Mouse (Mus musculus) layer of hippocampus, adult 2 months (tissue): ENCODE data around the gene Olfr424. TPM values are rescaled to one million over a fixed set of nuclear protein-coding genes. Genes with fewer than 3 reads are reported as not detected.
A peak's percentile ranks its signal among the peaks of the same experiment; 100 is the strongest.

Source experiments
- DNase-seq, 2 experiments: peaks; one replicate each; pipeline ENCODE4 v3.0.0; 2022; ENCODE audit warnings: low spot score in 2 of 2
- H3K27ac ChIP-seq: fragments of 200-600 bp; 2 replicates; pipeline ENCODE4 v1.8.1; 2022
- H3K4me3 ChIP-seq: fragments of 200-600 bp; 2 replicates; pipeline ENCODE4 v1.8.1; 2022; ENCODE audit warnings: mild to moderate bottlenecking
- CTCF ChIP-seq: fragments of 200-600 bp; conservative IDR thresholded peaks from 2 replicates; pipeline ENCODE4 v1.8.1; 2022; ENCODE audit warnings: antibody characterized with exemption, mild to moderate bottlenecking, moderate library complexity
- long read RNA-seq, 2 experiments: library from polyadenylated mRNA; stranded (forward); transcript quantifications; one replicate each; pipeline ENCODE4 v2.0.0; 2021; ENCODE audit warnings: borderline mapping rate in 2 of 2
- total RNA-seq, 2 experiments: library from RNA; stranded (reverse); gene quantifications; 2 replicates each; pipeline ENCODE4 v1.2.3; 2021

Gene Olfr424
- total RNA-seq: not detected
- long read RNA-seq, experiment 1: 0 reads
- long read RNA-seq, experiment 2: 0 reads

- no peak for DNase-seq
- H3K4me3 ChIP-seq: no peak within 1 kb of the TSS
- no peak for TF ChIP-seq CTCF
- H3K27ac ChIP-seq: no peak within 1 kb of the TSS
Observed at GRCm38 (mm10) chr1:174131217-174131616, at the start of gene Olfr424. TSS of gene Olfr424 (plus strand) at chr1:174131517.

DNA sequence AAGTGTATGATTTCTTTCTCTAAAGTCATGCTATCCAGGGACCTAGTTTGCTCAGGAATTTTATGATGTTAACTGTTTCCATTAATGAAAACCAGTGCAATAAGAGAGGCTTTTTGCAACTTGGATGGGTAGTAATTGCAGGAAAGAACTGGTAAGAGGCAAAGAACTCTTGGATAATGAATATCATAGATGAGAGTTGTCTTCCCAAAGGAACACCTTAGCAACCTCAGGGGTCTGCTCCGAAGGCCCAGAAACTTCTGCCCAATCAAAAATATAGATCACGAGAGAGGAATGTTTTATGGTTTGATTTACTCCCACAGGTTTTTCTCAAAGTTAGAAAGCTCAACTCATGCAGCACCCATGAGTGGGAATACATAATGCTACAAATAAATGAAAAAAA lies 47.3 kb upstream of the Olfr424 start, which contains the start of gene Olfr429:
Olfr429 (plus strand) TSS at position 301 of the 400 bp plus-strand sequence.
- no peak for TF ChIP-seq CTCF
- Histone ChIP-seq H3K27ac (no peak within 1 kb of the TSS), H3K4me3 (no peak within 1 kb of the TSS)
- DNase-seq: no peak

GRCm38 (mm10) chr1:174096591-174096990 lies 34.7 kb upstream of the Olfr424 start, which contains the start of gene Olfr427:
TSS of gene Olfr427 (plus strand) at chr1:174096891.
- TF ChIP-seq CTCF: no peak

DNA sequence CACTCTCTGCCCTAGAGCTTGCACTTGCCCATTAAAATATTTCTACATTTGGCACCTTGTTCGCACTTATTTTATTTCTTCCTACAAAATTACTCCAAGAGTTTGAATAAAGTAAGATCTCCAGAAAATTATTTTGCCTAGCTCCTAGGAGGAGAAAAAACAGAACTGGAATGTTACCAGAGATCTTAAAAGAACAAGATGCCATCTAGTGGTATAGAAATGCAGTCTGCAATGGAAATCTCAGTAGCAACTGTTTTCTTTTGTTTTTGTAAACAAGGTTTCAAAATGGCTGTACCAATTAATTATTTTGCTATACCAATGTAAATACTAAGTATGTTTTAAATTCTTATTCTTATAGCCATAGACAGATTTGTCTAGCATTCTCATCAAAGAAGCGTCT lies 27.6 kb upstream of the Olfr424 start:
- no peak for DNase-seq
- Histone ChIP-seq H3K4me3 (no peak overlapping the region), H3K27ac (no peak overlapping the region)
- TF ChIP-seq CTCF: peak; percentile 85

More at GRCm38 (mm10) chr1:174096591-174096990, 34.7 kb upstream of the Olfr424 start, which contains the start of gene Olfr427:
- DNase-seq: no peak
- no peak within 1 kb of the TSS for H3K4me3 ChIP-seq
- H3K27ac ChIP-seq: no peak within 1 kb of the TSS

- no peak for TF ChIP-seq CTCF
- no peak within 1 kb of the TSS for H3K4me3 ChIP-seq
- H3K27ac ChIP-seq: no peak within 1 kb of the TSS
- no peak for DNase-seq
Observed at GRCm38 (mm10) chr1:174121062-174121461, 10.3 kb upstream of the Olfr424 start, which contains the start of gene Olfr231. TSS of gene Olfr231 (minus strand) at chr1:174121162.

DNA sequence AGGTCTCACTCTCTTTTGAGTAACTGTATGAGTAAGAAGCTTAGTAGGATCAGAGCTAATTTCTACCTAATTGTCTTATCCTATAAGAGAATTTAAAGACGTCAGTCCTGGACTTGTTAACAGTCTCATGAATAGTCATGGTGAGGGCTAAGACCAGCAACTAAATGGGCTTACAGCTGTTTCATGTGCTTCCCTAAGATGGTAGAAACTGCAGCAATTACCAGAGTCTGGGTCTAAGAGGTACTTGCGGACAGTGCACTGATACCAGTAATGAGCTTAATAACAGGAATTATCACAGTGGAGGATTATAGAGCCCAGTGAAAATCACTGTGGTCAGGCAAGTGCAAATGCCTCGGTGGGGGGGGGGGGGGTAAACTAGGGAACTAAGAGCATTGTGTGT lies 682 bp downstream of the Olfr424 start:
- Histone ChIP-seq H3K27ac (no peak overlapping the region), H3K4me3 (no peak overlapping the region)
- no peak for DNase-seq
- no peak for TF ChIP-seq CTCF

GRCm38 (mm10) chr1:174141384-174141783 lies 10.1 kb downstream of the Olfr424 start:
- no peak for DNase-seq
- no peak overlapping the region for H3K27ac ChIP-seq
- no peak for TF ChIP-seq CTCF
- H3K4me3 ChIP-seq: no peak overlapping the region

- H3K4me3 ChIP-seq: no peak overlapping the region
- no peak for TF ChIP-seq CTCF
- DNase-seq: no peak
- no peak overlapping the region for H3K27ac ChIP-seq
Observed at GRCm38 (mm10) chr1:174146696-174147095, 15.4 kb downstream of the Olfr424 start.

GRCm38 (mm10) chr1:174149289-174149688 lies 18.0 kb downstream of the Olfr424 start:
- Histone ChIP-seq H3K4me3 (no peak overlapping the region), H3K27ac (no peak overlapping the region)
- no peak for TF ChIP-seq CTCF
- DNase-seq: no peak

DNA sequence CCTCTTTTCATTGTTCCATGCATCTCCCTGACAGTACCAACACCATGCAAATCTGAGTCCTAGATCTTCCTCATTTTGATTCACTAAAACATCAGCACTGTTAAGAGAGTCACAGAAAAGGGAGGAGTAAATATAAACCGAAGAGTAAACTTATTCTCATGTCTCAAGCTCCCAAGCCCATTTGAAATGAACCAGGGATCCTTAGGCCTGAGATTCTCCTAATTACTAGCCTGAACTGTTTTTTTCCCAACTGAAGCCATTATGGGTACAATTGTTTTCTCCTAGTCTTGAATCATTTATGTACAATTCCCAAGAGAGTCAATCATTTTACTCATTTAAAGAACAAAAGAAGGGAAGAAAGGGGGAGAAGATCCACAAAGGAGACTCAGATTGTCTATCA lies 24.0 kb downstream of the Olfr424 start, which contains the start of gene Olfr420:
Olfr420 (plus strand) TSS at position 301 of the 400 bp plus-strand sequence.
- H3K27ac ChIP-seq: no peak within 1 kb of the TSS

DNA sequence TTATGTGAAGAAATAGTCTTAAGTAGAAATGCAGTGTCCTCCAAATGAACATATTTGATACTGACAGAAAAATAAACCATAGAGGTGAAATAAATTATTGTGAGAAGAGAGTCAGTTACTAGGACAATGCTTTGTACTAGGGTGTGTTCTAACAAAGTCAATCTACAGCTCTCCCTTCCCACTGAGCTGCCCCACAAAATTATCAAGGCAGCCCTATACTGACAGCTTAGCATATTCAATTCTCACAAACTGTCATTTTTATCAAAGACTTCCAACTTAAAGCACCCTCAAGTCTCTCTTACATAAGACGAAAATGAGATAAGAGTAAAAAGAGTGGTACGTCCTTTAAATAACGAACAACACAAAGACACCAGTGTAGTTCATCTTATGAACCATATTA lies 26.3 kb downstream of the Olfr424 start:
- no peak overlapping the region for H3K27ac ChIP-seq
- H3K4me3 ChIP-seq: no peak overlapping the region
- DNase-seq: no peak
- TF ChIP-seq CTCF: no peak

More for the DNA sequence above, 24.0 kb downstream of the Olfr424 start, which contains the start of gene Olfr420:
- no peak for DNase-seq
- H3K4me3 ChIP-seq: no peak within 1 kb of the TSS
- TF ChIP-seq CTCF: no peak

GRCm38 (mm10) chr1:174158512-174158911 lies 27.2 kb downstream of the Olfr424 start:
- DNase-seq: no peak
- H3K4me3 ChIP-seq: no peak overlapping the region
- H3K27ac ChIP-seq: no peak overlapping the region
- no peak for TF ChIP-seq CTCF

- H3K4me3 ChIP-seq: no peak overlapping the region
- no peak for DNase-seq
- no peak for TF ChIP-seq CTCF
- no peak overlapping the region for H3K27ac ChIP-seq
Observed at GRCm38 (mm10) chr1:174159095-174159494, 27.8 kb downstream of the Olfr424 start.

DNA sequence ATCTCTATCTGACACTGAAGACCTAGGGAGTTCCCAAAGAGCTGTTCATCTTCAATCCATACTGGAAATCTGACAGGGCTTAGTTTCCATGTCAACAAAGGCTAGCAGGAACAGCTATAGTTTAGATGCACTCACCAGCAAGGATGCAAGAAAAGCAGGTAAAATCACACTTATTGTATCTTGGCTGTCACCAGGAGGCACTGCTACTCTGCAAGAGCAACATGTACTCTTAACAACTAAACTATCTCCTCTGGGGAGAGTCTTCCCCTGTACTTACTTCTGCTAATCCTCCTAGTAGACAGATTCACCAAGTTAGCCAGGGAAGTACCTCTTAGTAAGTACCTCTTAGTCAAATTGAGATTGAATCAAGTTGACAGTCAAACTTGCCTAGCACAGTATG lies 37.7 kb downstream of the Olfr424 start:
- DNase-seq: no peak
- no peak for TF ChIP-seq CTCF
- no peak overlapping the region for H3K27ac ChIP-seq
- no peak overlapping the region for H3K4me3 ChIP-seq
